Mouse (Mus musculus): ENCODE measurements at regions not wholly inside any gene's neighbourhood (a gene's known extent, or its start where the extent isn't known, plus 50 kb on each side); places are given as distances from the start of the nearest gene placed in this dataset.

DNA sequence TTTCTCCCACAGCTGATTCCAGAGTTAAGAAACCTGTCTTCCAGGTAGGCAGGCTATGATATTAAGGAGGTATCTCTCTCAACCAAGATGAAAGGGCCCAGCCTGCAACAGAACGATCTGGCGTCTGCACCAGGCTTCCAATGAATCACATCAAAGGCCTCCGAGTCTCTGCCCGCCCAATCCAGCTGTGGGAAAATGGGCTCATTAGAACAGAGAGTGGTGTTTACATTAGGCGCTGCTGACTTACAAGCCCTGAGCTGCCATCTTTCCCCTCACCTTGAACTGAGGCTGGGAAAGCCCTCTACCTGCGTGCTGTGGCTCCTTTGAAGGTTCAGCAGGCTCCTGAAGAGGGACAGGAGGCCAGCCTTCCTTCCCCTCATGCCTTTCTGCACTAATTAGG lies 97.5 kb upstream of the 4930535I16Rik start:
- in situ Hi-C loops (cut with MboI; ENCODE audit: unreplicated experiment in 2 of 2) = no loop called here

- in situ Hi-C loops (cut with MboI; ENCODE audit: unreplicated experiment in 2 of 2) = no loop called here
Measured at GRCm38 (mm10) chr4:124012406-124012805, 94.6 kb upstream of the 4930535I16Rik start.

GRCm38 (mm10) chr4:124008725-124009124 lies 90.9 kb upstream of the 4930535I16Rik start:
- in situ Hi-C loops (cut with MboI; ENCODE audit: unreplicated experiment in 2 of 2) = no loop called here

- in situ Hi-C loops (cut with MboI; ENCODE audit: unreplicated experiment in 2 of 2) = no loop called here
Measured at GRCm38 (mm10) chr4:124005626-124006315, 87.9 kb upstream of the 4930535I16Rik start.

- in situ Hi-C loops (cut with MboI; ENCODE audit: unreplicated experiment in 2 of 2) = no loop called here
Measured at GRCm38 (mm10) chr4:124002760-124003159, 84.9 kb upstream of the 4930535I16Rik start.

DNA sequence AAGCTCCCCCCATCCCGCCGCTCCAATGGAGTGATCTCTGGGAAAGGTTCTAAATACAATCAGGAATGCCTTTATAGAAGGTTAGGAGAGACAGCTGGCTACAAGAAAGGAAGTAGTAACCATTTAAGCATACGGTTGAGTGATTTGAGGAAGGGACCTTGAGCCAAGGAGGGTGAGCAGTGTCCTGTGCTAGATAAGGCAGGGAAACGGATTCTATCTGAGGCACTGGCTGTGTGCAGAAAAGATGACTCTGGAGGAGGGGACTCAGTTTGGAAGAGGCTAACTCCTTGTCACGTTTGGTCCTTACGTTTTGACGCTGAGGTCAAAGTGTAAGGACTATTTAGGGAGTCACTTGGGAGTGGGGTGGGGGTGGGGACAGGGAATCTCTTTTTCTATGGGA lies 84.3 kb upstream of the 4930535I16Rik start:
- in situ Hi-C loops (cut with MboI; ENCODE audit: unreplicated experiment in 2 of 2) = no loop called here

DNA sequence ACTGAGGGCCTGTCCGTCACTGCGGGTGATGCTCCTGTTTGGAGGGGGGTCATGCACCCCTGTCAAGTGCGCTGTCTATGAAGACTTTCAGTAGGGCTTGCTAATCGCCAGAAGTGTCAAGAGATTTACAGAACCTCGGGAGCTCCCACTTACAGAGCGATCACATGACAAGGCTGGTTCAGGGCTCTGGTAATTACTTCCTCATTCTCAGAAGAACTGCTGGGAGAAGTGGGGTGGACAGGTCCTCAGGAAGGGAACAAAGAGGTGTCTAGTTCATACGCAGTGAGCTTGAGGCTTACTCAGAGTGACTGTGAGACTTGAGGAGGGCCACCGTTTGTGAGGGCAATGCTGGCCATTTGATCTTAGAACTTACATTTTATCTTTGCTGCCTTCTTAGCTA lies 78.0 kb upstream of the 4930535I16Rik start:
- in situ Hi-C loops (cut with MboI; ENCODE audit: unreplicated experiment in 2 of 2) = no loop called here

- in situ Hi-C loops (cut with MboI; ENCODE audit: unreplicated experiment in 2 of 2) = no loop called here
Measured at GRCm38 (mm10) chr4:123991223-123991622, 73.4 kb upstream of the 4930535I16Rik start.

GRCm38 (mm10) chr4:123990293-123991185 lies 72.7 kb upstream of the 4930535I16Rik start:
- in situ Hi-C loops (cut with MboI; ENCODE audit: unreplicated experiment in 2 of 2) = no loop called here
